Mouse (Mus musculus): ENCODE results near the gene Dnase1l2. TPM values are rescaled to one million over a fixed set of nuclear protein-coding genes. Genes with fewer than 3 reads are reported as not detected.
A peak's percentile ranks its signal among the peaks of the same experiment; 100 is the strongest.
"Not testable (repeated sequence)": the region's sequence is repeated elsewhere in the genome, so short reads cannot be mapped to it uniquely, and the experiment has no call there.

Gene Dnase1l2
- polyA plus RNA-seq, 1 experiment from 2014 or later = 1.6 TPM

GRCm38 (mm10) chr17:24429201-24429983 is 13.5 kb downstream of the Dnase1l2 start:
- Histone ChIP-seq H3K9me3 (replicated peaks; ENCODE audit: control insufficient read depth, low read length) (no peaks in the 10 kb centered on the region), H3K4me1 (ENCODE audit: control insufficient read depth, insufficient read depth, low read length) (peaks cover 11% of the 10 kb centered on the region; the same call in 1 of the 2 replicates), H3K9ac (ENCODE audit: low read depth, low read length) (peak overlapping the region; percentile 56), H3K27ac (ENCODE audit: low read depth, low read length) (peak overlapping the region; percentile 63), H3K27me3 (ENCODE audit: control insufficient read depth, insufficient read depth, low read length) (no peaks in the 10 kb centered on the region), H3K4me2 (peak overlapping the region; percentile 42), H3K4me3 (ENCODE audit: low read depth, low read length) (no peak overlapping the region; the same call in 1 of the 2 replicates), H3K36me3 (ENCODE audit: control insufficient read depth, insufficient read depth, low read length) (peaks cover 12% of the 10 kb centered on the region; the same call in 1 of the 2 replicates)
- no peak for ATAC-seq (replicated peaks; ENCODE audit: insufficient number of reproducible peaks, low FRiP score, low TSS enrichment)
- WGBS (ENCODE audit: insufficient replicate concordance) = 70% methylated on average over 14 of the region's 14 CpGs

- no peak for ATAC-seq (replicated peaks; ENCODE audit: insufficient number of reproducible peaks, low FRiP score, low TSS enrichment)
- WGBS (ENCODE audit: insufficient replicate concordance) = 5% methylated on average over 8 of the region's 8 CpGs
- peaks cover 11% of the 10 kb centered on the region; the same call in 1 of the 2 replicates for H3K4me1 ChIP-seq (ENCODE audit: control insufficient read depth, insufficient read depth, low read length)
- peak overlapping the region; percentile 95 for H3K9ac ChIP-seq (ENCODE audit: low read depth, low read length)
- no peaks in the 10 kb centered on the region for H3K27me3 ChIP-seq (ENCODE audit: control insufficient read depth, insufficient read depth, low read length)
- H3K4me3 ChIP-seq (ENCODE audit: low read depth, low read length) = peak overlapping the region; percentile 87
- peaks cover 21% of the 10 kb centered on the region for H3K36me3 ChIP-seq (ENCODE audit: control insufficient read depth, insufficient read depth, low read length)
- no peaks in the 10 kb centered on the region for H3K9me3 ChIP-seq (replicated peaks; ENCODE audit: control insufficient read depth, low read length)
- peak overlapping the region; percentile 71 for H3K4me2 ChIP-seq
- H3K27ac ChIP-seq (ENCODE audit: low read depth, low read length) = peak overlapping the region; percentile 97
These were observed 15.7 kb downstream of the Dnase1l2 start for GRCm38 (mm10) chr17:24427170-24427557.

- under 1% methylated on average over 48 of the region's 48 CpGs for WGBS (ENCODE audit: insufficient replicate concordance)
- peak within 1 kb of the TSS; percentile 71 for H3K4me2 ChIP-seq
These were observed 16.3 kb downstream of the Dnase1l2 start, which contains the start of gene Eci1 for GRCm38 (mm10) chr17:24426471-24427169. Gene Eci1 (plus strand): TSS chr17:24426641.

GRCm38 (mm10) chr17:24425905-24426304 is 17.0 kb downstream of the Dnase1l2 start:
- no peak for ATAC-seq (replicated peaks; ENCODE audit: insufficient number of reproducible peaks, low FRiP score, low TSS enrichment)
- no peak overlapping the region; the same call in 1 of the 2 replicates for H3K4me3 ChIP-seq (ENCODE audit: low read depth, low read length)
- H3K27ac ChIP-seq (ENCODE audit: low read depth, low read length) = no peak overlapping the region
- H3K9ac ChIP-seq (ENCODE audit: low read depth, low read length) = no peak overlapping the region
- WGBS (ENCODE audit: insufficient replicate concordance) = 92% methylated on average over 7 of the region's 7 CpGs
- peak overlapping the region; percentile 71 for H3K4me2 ChIP-seq
- no peaks in the 10 kb centered on the region for H3K27me3 ChIP-seq (ENCODE audit: control insufficient read depth, insufficient read depth, low read length)
- H3K36me3 ChIP-seq (ENCODE audit: control insufficient read depth, insufficient read depth, low read length) = peaks cover 29% of the 10 kb centered on the region
- peaks cover 11% of the 10 kb centered on the region; the same call in 1 of the 2 replicates for H3K4me1 ChIP-seq (ENCODE audit: control insufficient read depth, insufficient read depth, low read length)
- H3K9me3 ChIP-seq (replicated peaks; ENCODE audit: control insufficient read depth, low read length) = no peaks in the 10 kb centered on the region

More at GRCm38 (mm10) chr17:24426471-24427169, 16.3 kb downstream of the Dnase1l2 start, which contains the start of gene Eci1:
- Histone ChIP-seq H3K9me3 (replicated peaks; ENCODE audit: control insufficient read depth, low read length) (no peaks in the 10 kb centered on the region), H3K4me3 (ENCODE audit: low read depth, low read length) (peak within 1 kb of the TSS; percentile 87), H3K27ac (ENCODE audit: low read depth, low read length) (peak within 1 kb of the TSS; percentile 97), H3K27me3 (ENCODE audit: control insufficient read depth, insufficient read depth, low read length) (no peaks in the 10 kb centered on the region), H3K4me1 (ENCODE audit: control insufficient read depth, insufficient read depth, low read length) (peaks cover 11% of the 10 kb centered on the region; the same call in 1 of the 2 replicates), H3K9ac (ENCODE audit: low read depth, low read length) (peak within 1 kb of the TSS; percentile 95), H3K36me3 (ENCODE audit: control insufficient read depth, insufficient read depth, low read length) (peaks cover 24% of the 10 kb centered on the region)
- peak; percentile 96 for ATAC-seq (replicated peaks; ENCODE audit: insufficient number of reproducible peaks, low FRiP score, low TSS enrichment)

- H3K4me2 ChIP-seq; H3K9me3 ChIP-seq (replicated peaks; ENCODE audit: control insufficient read depth, low read length); H3K4me3 ChIP-seq (ENCODE audit: low read depth, low read length); H3K9ac ChIP-seq (ENCODE audit: low read depth, low read length); H3K27ac ChIP-seq (ENCODE audit: low read depth, low read length); H3K27me3 ChIP-seq (ENCODE audit: control insufficient read depth, insufficient read depth, low read length); ATAC-seq (replicated peaks; ENCODE audit: insufficient number of reproducible peaks, low FRiP score, low TSS enrichment): not testable (repeated sequence)
- 86% methylated on average over 6 of the region's 8 CpGs for WGBS (ENCODE audit: insufficient replicate concordance)
- H3K36me3 ChIP-seq (ENCODE audit: control insufficient read depth, insufficient read depth, low read length) = peaks cover 34% of the 10 kb centered on the region
- H3K4me1 ChIP-seq (ENCODE audit: control insufficient read depth, insufficient read depth, low read length) = peaks cover 11% of the 10 kb centered on the region; the same call in 1 of the 2 replicates
These were observed 17.6 kb downstream of the Dnase1l2 start for GRCm38 (mm10) chr17:24425326-24425725.

- H3K9ac ChIP-seq (ENCODE audit: low read depth, low read length) = no peak overlapping the region
- H3K36me3 ChIP-seq (ENCODE audit: control insufficient read depth, insufficient read depth, low read length) = peaks cover 41% of the 10 kb centered on the region
- peaks cover 5% of the 10 kb centered on the region; the same call in 1 of the 2 replicates for H3K4me1 ChIP-seq (ENCODE audit: control insufficient read depth, insufficient read depth, low read length)
- no peak overlapping the region for H3K27ac ChIP-seq (ENCODE audit: low read depth, low read length)
- no peak overlapping the region for H3K4me3 ChIP-seq (ENCODE audit: low read depth, low read length)
- ATAC-seq (replicated peaks; ENCODE audit: insufficient number of reproducible peaks, low FRiP score, low TSS enrichment) = no peak
- WGBS (ENCODE audit: insufficient replicate concordance) = 90% methylated on average over 5 of the region's 5 CpGs
- H3K4me2 ChIP-seq = no peak overlapping the region
- no peaks in the 10 kb centered on the region for H3K9me3 ChIP-seq (replicated peaks; ENCODE audit: control insufficient read depth, low read length)
- H3K27me3 ChIP-seq (ENCODE audit: control insufficient read depth, insufficient read depth, low read length) = no peaks in the 10 kb centered on the region
These were observed 18.4 kb downstream of the Dnase1l2 start for GRCm38 (mm10) chr17:24424489-24424888.

- H3K27me3 ChIP-seq (ENCODE audit: control insufficient read depth, insufficient read depth, low read length) = no peaks in the 10 kb centered on the region
- no peak overlapping the region for H3K9ac ChIP-seq (ENCODE audit: low read depth, low read length)
- H3K4me3 ChIP-seq (ENCODE audit: low read depth, low read length) = no peak overlapping the region
- 94% methylated on average over 4 of the region's 4 CpGs for WGBS (ENCODE audit: insufficient replicate concordance)
- no peaks in the 10 kb centered on the region for H3K4me1 ChIP-seq (ENCODE audit: control insufficient read depth, insufficient read depth, low read length)
- no peak for ATAC-seq (replicated peaks; ENCODE audit: insufficient number of reproducible peaks, low FRiP score, low TSS enrichment)
- no peak overlapping the region for H3K27ac ChIP-seq (ENCODE audit: low read depth, low read length)
- peaks cover 52% of the 10 kb centered on the region for H3K36me3 ChIP-seq (ENCODE audit: control insufficient read depth, insufficient read depth, low read length)
- H3K9me3 ChIP-seq (replicated peaks; ENCODE audit: control insufficient read depth, low read length) = no peaks in the 10 kb centered on the region
- H3K4me2 ChIP-seq = no peak overlapping the region
These were observed 19.8 kb downstream of the Dnase1l2 start for GRCm38 (mm10) chr17:24423114-24423513.

GRCm38 (mm10) chr17:24416051-24416652 is 26.8 kb downstream of the Dnase1l2 start:
- H3K4me2 ChIP-seq = peak overlapping the region; percentile 86
- peak overlapping the region; percentile 76 for H3K4me3 ChIP-seq (ENCODE audit: low read depth, low read length)
- peak overlapping the region; percentile 85 for H3K9ac ChIP-seq (ENCODE audit: low read depth, low read length)
- no peaks in the 10 kb centered on the region for H3K27me3 ChIP-seq (ENCODE audit: control insufficient read depth, insufficient read depth, low read length)
- ATAC-seq (replicated peaks; ENCODE audit: insufficient number of reproducible peaks, low FRiP score, low TSS enrichment) = no peak
- peaks cover 34% of the 10 kb centered on the region for H3K36me3 ChIP-seq (ENCODE audit: control insufficient read depth, insufficient read depth, low read length)
- no peak overlapping the region for H3K27ac ChIP-seq (ENCODE audit: low read depth, low read length)
- peaks cover 11% of the 10 kb centered on the region; the same call in 1 of the 2 replicates for H3K4me1 ChIP-seq (ENCODE audit: control insufficient read depth, insufficient read depth, low read length)
- no peaks in the 10 kb centered on the region for H3K9me3 ChIP-seq (replicated peaks; ENCODE audit: control insufficient read depth, low read length)
- 85% methylated on average over 3 of the region's 3 CpGs for WGBS (ENCODE audit: insufficient replicate concordance)

Measured in heart, embryonic 11.5 days (tissue).